8 mouse cellular contexts compared by ENCODE assay signal in the genomic region with DNA sequence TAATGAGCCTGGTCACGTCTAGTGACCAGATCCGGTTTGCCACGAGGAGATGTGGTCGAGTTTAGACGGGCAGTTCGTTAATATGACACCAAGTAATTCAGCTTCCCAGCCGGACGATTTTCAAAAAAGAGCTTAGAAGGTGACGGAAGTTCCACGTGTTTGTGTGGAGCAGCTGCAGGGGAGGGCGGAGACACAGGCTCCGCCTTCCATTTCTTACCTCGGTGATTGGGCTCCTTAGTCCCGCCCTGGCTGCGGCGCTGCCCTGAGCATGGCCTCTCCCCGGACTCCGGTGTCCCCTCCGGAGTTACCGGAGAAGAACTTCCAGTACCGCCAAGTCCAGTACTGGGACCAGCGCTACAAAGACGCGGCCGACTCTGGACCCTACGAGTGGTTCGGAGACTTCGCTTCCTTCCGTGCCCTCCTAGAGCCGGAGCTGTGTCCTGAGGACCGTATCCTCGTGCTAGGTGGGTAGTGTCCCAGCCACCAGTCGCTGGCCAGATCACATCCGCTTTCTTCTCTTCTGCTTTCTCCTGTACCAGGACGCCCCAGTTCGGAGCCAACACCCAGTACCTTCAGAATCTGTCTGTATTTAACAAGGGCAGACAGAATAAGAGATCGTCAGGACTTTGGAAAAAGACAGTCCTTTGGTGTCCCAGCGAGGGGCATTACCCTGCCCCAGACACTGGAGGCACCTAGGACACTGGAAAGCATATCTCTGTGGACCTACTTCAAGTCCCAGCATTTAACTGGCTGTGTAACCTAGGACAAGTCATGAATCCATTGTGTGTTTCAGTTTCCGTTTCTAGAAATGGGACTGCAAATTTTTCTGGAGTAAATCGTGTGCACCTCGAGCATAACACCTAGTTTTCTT. TPM values are rescaled to one million over a fixed set of nuclear protein-coding genes. Genes with fewer than 3 reads are reported as not detected.
DNase-seq lines count a peak whose midpoint lies in the region; ATAC-seq lines count a peak whose summit lies in the region.

Gene Eef1akmt4, plus strand, starts transcription at position 237 of the 871 bp plus-strand sequence.
Gene Gm49333, plus strand, starts transcription at position 254 of the 871 bp plus-strand sequence.
Gene Alg3, minus strand, starts transcription at position 379 of the 871 bp plus-strand sequence.

- no peaks in the 10 kb centered on the region for H3K36me3 ChIP-seq in intestine, embryonic 16.5 days (ENCODE audit: control insufficient read depth, insufficient read depth, low read length)
- H3K36me3 ChIP-seq in limb, embryonic 12.5 days, result peaks cover 16% of the 10 kb centered on the region
- H3K36me3 ChIP-seq in midbrain, embryonic 14.5 days (ENCODE audit: control insufficient read depth, insufficient read depth, low read length), result peaks cover 18% of the 10 kb centered on the region

- peak within 1 kb of the TSS; percentile 83 for H3K27ac ChIP-seq in intestine, embryonic 16.5 days (ENCODE audit: low read length)
- H3K27ac ChIP-seq in limb, embryonic 12.5 days, result peak within 1 kb of the TSS; percentile 78
- H3K27ac ChIP-seq in midbrain, embryonic 14.5 days (replicated peaks; ENCODE audit: low read depth, low read length), result peak within 1 kb of the TSS; percentile 84

- H3K27me3 ChIP-seq in intestine, embryonic 16.5 days (replicated peaks; ENCODE audit: control insufficient read depth, insufficient read depth, low read length), result no peaks in the 10 kb centered on the region
- H3K27me3 ChIP-seq in limb, embryonic 12.5 days, result no peaks in the 10 kb centered on the region
- H3K27me3 ChIP-seq in midbrain, embryonic 14.5 days (ENCODE audit: control insufficient read depth, insufficient read depth, low read length), result no peaks in the 10 kb centered on the region

- peaks cover 11% of the 10 kb centered on the region; the same call in 1 of the 2 replicates for H3K4me1 ChIP-seq in intestine, embryonic 16.5 days (ENCODE audit: control insufficient read depth, insufficient read depth, low read length)
- peaks cover 18% of the 10 kb centered on the region for H3K4me1 ChIP-seq in limb, embryonic 12.5 days (replicated peaks)
- peaks cover 19% of the 10 kb centered on the region for H3K4me1 ChIP-seq in midbrain, embryonic 14.5 days (ENCODE audit: control insufficient read depth, insufficient read depth, low read length)

- 2% methylated on average over 41 of the region's 41 CpGs for WGBS in intestine, embryonic 16.5 days
- WGBS in limb, embryonic 12.5 days, result 3% methylated on average over 41 of the region's 41 CpGs
- WGBS in midbrain, embryonic 14.5 days, result 2% methylated on average over 41 of the region's 41 CpGs

- peak; percentile 79 for DNase-seq in layer of hippocampus, adult 11-12 months (ENCODE audit: low spot score)
- no peak for DNase-seq in layer of hippocampus, adult 9-10 months (ENCODE audit: low spot score)
- peak; percentile 89 for DNase-seq in embryo, embryonic 9.5 days (ENCODE audit: extremely low spot score)
- peak; percentile 68 for DNase-seq in gonadal fat pad, adult 2 months (ENCODE audit: low read depth)
- peak; percentile 93 for DNase-seq in midbrain, embryonic 14.5 days
- DNase-seq in spleen, adult 12 weeks (ENCODE audit: low spot score), result peak; percentile 76

- peak; percentile 99 for ATAC-seq in intestine, embryonic 16.5 days
- ATAC-seq in limb, embryonic 12.5 days (ENCODE audit: insufficient number of reproducible peaks, insufficient read depth, low FRiP score, low TSS enrichment, low read depth), result peak; percentile 94
- peak; percentile 91 for ATAC-seq in midbrain, embryonic 14.5 days (ENCODE audit: low FRiP score, low TSS enrichment)

- peak within 1 kb of the TSS; percentile 86 for H3K9ac ChIP-seq in intestine, embryonic 16.5 days (ENCODE audit: low read depth, low read length)
- peak within 1 kb of the TSS; percentile 79 for H3K9ac ChIP-seq in limb, embryonic 12.5 days (replicated peaks)
- H3K9ac ChIP-seq in midbrain, embryonic 14.5 days (replicated peaks; ENCODE audit: low read length), result peak within 1 kb of the TSS; percentile 81

- H3K4me3 ChIP-seq in intestine, embryonic 16.5 days (ENCODE audit: low read length), result peak within 1 kb of the TSS; percentile 91
- H3K4me3 ChIP-seq in limb, embryonic 12.5 days (replicated peaks), result peak within 1 kb of the TSS; percentile 88
- H3K4me3 ChIP-seq in midbrain, embryonic 14.5 days (replicated peaks; ENCODE audit: low read depth, low read length), result peak within 1 kb of the TSS; percentile 67

- H3K9me3 ChIP-seq in intestine, embryonic 16.5 days (ENCODE audit: control insufficient read depth, low read length), result no peaks in the 10 kb centered on the region
- H3K9me3 ChIP-seq in limb, embryonic 12.5 days, result no peaks in the 10 kb centered on the region
- H3K9me3 ChIP-seq in midbrain, embryonic 14.5 days (ENCODE audit: control insufficient read depth, low read length), result no peaks in the 10 kb centered on the region

- peak within 1 kb of the TSS; percentile 85 for H3K4me2 ChIP-seq in intestine, embryonic 16.5 days (ENCODE audit: low read depth, low read length)
- peak within 1 kb of the TSS; percentile 80 for H3K4me2 ChIP-seq in limb, embryonic 12.5 days
- peak within 1 kb of the TSS; percentile 81 for H3K4me2 ChIP-seq in midbrain, embryonic 14.5 days (ENCODE audit: low read length)

RNA-seq across cellular contexts. Expression of gene Eef1akmt4, which starts in this region (rescaled TPM):
- polyA plus RNA-seq in gonadal fat pad, adult 2 months (2012; rRNA removed), result 9.4 and 16.3 TPM in 2 replicates
- 31.7 and 34.7 TPM in 2 replicates for polyA plus RNA-seq in intestine, embryonic 16.5 days (2015; fragmentation: Nextera tagmentation; extraction: Ambion mirVana)
- polyA plus RNA-seq in limb, embryonic 12.5 days (2016; fragmentation: Nextera tagmentation; extraction: Ambion mirVana), result 32.7 and 36.6 TPM in 2 replicates
- polyA plus RNA-seq in midbrain, embryonic 14.5 days (2014; fragmentation: Nextera tagmentation; extraction: Ambion mirVana), result 10.5 and 12.0 TPM in 2 replicates

RNA-seq across cellular contexts. Expression of gene Gm49333, which starts in this region (rescaled TPM):
- polyA plus RNA-seq in gonadal fat pad, adult 2 months (2012; rRNA removed), result 0.05 TPM in 1 of 2 replicates, not detected in the other
- polyA plus RNA-seq in intestine, embryonic 16.5 days (2015; fragmentation: Nextera tagmentation; extraction: Ambion mirVana), result not detected in 2 replicates
- not detected in 2 replicates for polyA plus RNA-seq in limb, embryonic 12.5 days (2016; fragmentation: Nextera tagmentation; extraction: Ambion mirVana)
- polyA plus RNA-seq in midbrain, embryonic 14.5 days (2014; fragmentation: Nextera tagmentation; extraction: Ambion mirVana), result not detected in 2 replicates

RNA-seq across cellular contexts. Expression of gene Alg3, which starts in this region (rescaled TPM):
- 19.7 and 22.4 TPM in 2 replicates for polyA plus RNA-seq in gonadal fat pad, adult 2 months (2012; rRNA removed)
- 44.3 and 47.5 TPM in 2 replicates for polyA plus RNA-seq in intestine, embryonic 16.5 days (2015; fragmentation: Nextera tagmentation; extraction: Ambion mirVana)
- polyA plus RNA-seq in limb, embryonic 12.5 days (2016; fragmentation: Nextera tagmentation; extraction: Ambion mirVana), result 35.5 and 42.5 TPM in 2 replicates
- 43.4 and 46.3 TPM in 2 replicates for polyA plus RNA-seq in midbrain, embryonic 14.5 days (2014; fragmentation: Nextera tagmentation; extraction: Ambion mirVana)
